ENCODE assay signal across 8 mouse cellular contexts in the genomic region with DNA sequence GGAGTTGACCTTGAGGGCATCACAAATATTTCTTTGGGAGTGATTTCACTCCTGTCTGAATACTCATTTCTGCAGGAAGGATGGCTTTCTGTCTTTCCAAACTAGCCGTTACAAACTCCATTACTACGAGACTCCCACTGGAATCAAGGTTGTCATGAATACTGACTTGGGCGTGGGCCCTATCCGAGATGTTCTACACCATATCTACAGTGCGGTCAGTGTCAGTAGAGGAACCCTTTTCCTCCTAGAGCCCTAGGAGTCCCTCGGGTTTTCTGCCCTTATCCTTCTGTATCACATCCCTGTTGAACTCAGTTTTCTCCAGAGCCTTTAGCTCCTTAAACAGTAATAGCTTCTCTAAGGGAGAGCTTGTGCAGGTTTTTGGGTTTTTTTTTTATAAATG. TPM values are rescaled to one million over a fixed set of nuclear protein-coding genes. Genes with fewer than 3 reads are reported as not detected.
DNase-seq lines count a peak whose midpoint lies in the region; ATAC-seq and TF ChIP-seq lines count a peak whose summit lies in the region.

No protein-coding gene starts in this region.

- peak overlapping the region; percentile 77 for H3K4me3 ChIP-seq in erythroblast, embryonic 14.5 days (replicated peaks)
- H3K4me3 ChIP-seq in C2C12 (ENCODE audit: insufficient read depth, poor library complexity, severe bottlenecking), result peak overlapping the region; percentile 67
- peak overlapping the region; percentile 59; the same call in 1 of the 2 replicates for H3K4me3 ChIP-seq in forebrain, embryonic 15.5 days
- H3K4me3 ChIP-seq in liver, embryonic 14.5 days (ENCODE audit: insufficient read depth in 1 of 2, low read depth in 2 of 2, low read length in 2 of 2), result peak overlapping the region; percentile 86 to 92; a peak in 3 of 4 replicates

- no peaks in the 10 kb centered on the region for H3K79me3 ChIP-seq in C2C12 (ENCODE audit: low read depth)

- peaks cover 51% of the 10 kb centered on the region for H3K4me1 ChIP-seq in erythroblast, embryonic 14.5 days (ENCODE audit: control insufficient read depth)
- peaks cover 49% of the 10 kb centered on the region for H3K4me1 ChIP-seq in forebrain, embryonic 15.5 days
- peaks cover 21 to 26% of the 10 kb centered on the region in 2 experiments for H3K4me1 ChIP-seq in liver, embryonic 14.5 days (replicated peaks; ENCODE audit: control insufficient read depth in 2 of 2, insufficient read depth in 2 of 2, low read length in 1 of 2)

- peak overlapping the region; percentile 78 for H3K4me2 ChIP-seq in forebrain, embryonic 15.5 days (replicated peaks)
- H3K4me2 ChIP-seq in liver, embryonic 14.5 days (ENCODE audit: low read depth), result peak overlapping the region; percentile 100

- peaks cover 21% of the 10 kb centered on the region for H3K36me3 ChIP-seq in erythroblast, embryonic 14.5 days (ENCODE audit: control insufficient read depth)
- peaks cover 6% of the 10 kb centered on the region for H3K36me3 ChIP-seq in C2C12 (ENCODE audit: control insufficient read depth, insufficient read depth)
- H3K36me3 ChIP-seq in forebrain, embryonic 15.5 days, result no peaks in the 10 kb centered on the region
- no peaks in the 10 kb centered on the region for H3K36me3 ChIP-seq in liver, embryonic 14.5 days (replicated peaks; ENCODE audit: control insufficient read depth, insufficient read depth, low read depth)

- 86% methylated on average over 6 of the region's 6 CpGs for WGBS in forebrain, embryonic 15.5 days
- WGBS in liver, embryonic 14.5 days (ENCODE audit: insufficient replicate concordance), result 60% methylated on average over 6 of the region's 6 CpGs

- peaks cover 33% of the 10 kb centered on the region for H3K79me2 ChIP-seq in C2C12 (ENCODE audit: control insufficient read depth, insufficient read depth)

- no peak overlapping the region for H3ac ChIP-seq in C2C12 (ENCODE audit: control insufficient read depth, insufficient read length, low read depth)

- 0 out of 2 replicates have a peak overlapping the region, but pooled peaks have one; percentile 72 for H3K9ac ChIP-seq in forebrain, embryonic 15.5 days (replicated peaks)
- H3K9ac ChIP-seq in liver, embryonic 14.5 days (replicated peaks), result peak overlapping the region; percentile 90

- H3K9me3 ChIP-seq in erythroblast, embryonic 14.5 days (ENCODE audit: control insufficient read depth, low read length), result no peaks in the 10 kb centered on the region
- H3K9me3 ChIP-seq in forebrain, embryonic 15.5 days, result no peaks in the 10 kb centered on the region
- H3K9me3 ChIP-seq in liver, embryonic 14.5 days (ENCODE audit: control insufficient read depth, low read length), result no peaks in the 10 kb centered on the region

- TF ChIP-seq EP300 in liver, embryonic 14.5 days (IDR thresholded peaks at IDR 0.05; ENCODE audit: low read depth), result no peak

- peaks cover 38% of the 10 kb centered on the region for H3K27me3 ChIP-seq in erythroblast, embryonic 14.5 days (ENCODE audit: control insufficient read depth)
- H3K27me3 ChIP-seq in C2C12 (ENCODE audit: control insufficient read depth, insufficient read depth, insufficient read length), result no peaks in the 10 kb centered on the region
- H3K27me3 ChIP-seq in forebrain, embryonic 15.5 days, result peaks cover 6% of the 10 kb centered on the region; the same call in 1 of the 2 replicates
- peaks cover 28% of the 10 kb centered on the region for H3K27me3 ChIP-seq in liver, embryonic 14.5 days (ENCODE audit: control insufficient read depth, insufficient read depth, low read length)

- ATAC-seq in erythroblast, adult 5-6 weeks (replicated peaks; ENCODE audit: low FRiP score, poor library complexity, severe bottlenecking), result no peak
- no peak for ATAC-seq in forebrain, embryonic 15.5 days (replicated peaks)
- ATAC-seq in liver, embryonic 14.5 days (ENCODE audit: insufficient read depth), result no peak

- TF ChIP-seq CTCF in C2C12 (IDR thresholded peaks at IDR 0.05; ENCODE audit: control insufficient read depth, insufficient read depth, insufficient read length), result no peak
- no peak for TF ChIP-seq CTCF in liver, embryonic 14.5 days (IDR thresholded peaks at IDR 0.05; ENCODE audit: low read depth)

- no peak overlapping the region for H3K27ac ChIP-seq in forebrain, embryonic 15.5 days (replicated peaks)
- H3K27ac ChIP-seq in liver, embryonic 14.5 days, result no peak overlapping the region; the same call in 1 of the 2 replicates

- DNase-seq in liver, embryonic 14.5 days (ENCODE audit: low read depth in 3 of 3, low spot score in 3 of 3), result no peak
- DNase-seq in thymus, postnatal 25 days, result no peak
- no peak for DNase-seq in thymus, adult 18-20 months
- no peak for DNase-seq in urinary bladder, postnatal 14 days (ENCODE audit: low spot score)

TF ChIP-seq in C2C12, 6 proteins besides CTCF, POLR2A, EP300 and RAD21:
- TF ChIP-seq MYOD1 (IDR thresholded peaks at IDR 0.05; ENCODE audit: control insufficient read depth, insufficient read length, low read depth) (no peak), USF1 (IDR thresholded peaks at IDR 0.05; ENCODE audit: low read depth) (no peak), MAX (IDR thresholded peaks at IDR 0.05) (no peak), FOSL1 (IDR thresholded peaks at IDR 0.05; ENCODE audit: insufficient read depth, low read length, poor library complexity, severe bottlenecking) (no peak), MYOG (IDR thresholded peaks at IDR 0.05; ENCODE audit: control insufficient read depth, extremely low read depth, insufficient read length) (no peak)

RNA-seq across cellular contexts. Expression of a gene that starts 1.0 kb away (rescaled TPM):
- 1.5 and 1.9 TPM in 2 replicates for polyA plus RNA-seq in erythroblast, embryonic 14.5 days (2012)
- total RNA-seq in erythroblast, adult 5-6 weeks (2015; ENCODE audit: low replicate concordance), result 33.2 and 43.7 TPM in 2 replicates
- total RNA-seq in erythroblast, adult 5-6 weeks (2017; ENCODE audit: low replicate concordance), result 12.7 and 24.8 TPM in 2 replicates
- 114 TPM for polyA plus RNA-seq in C2C12 (2012; fragmentation: generic; extraction: Trizol)
- 166 and 170 TPM in 2 replicates for polyA plus RNA-seq in forebrain, embryonic 15.5 days (2015; fragmentation: Nextera tagmentation; extraction: Ambion mirVana)
- 49.6 and 62.9 TPM in 2 replicates for polyA plus RNA-seq in liver, embryonic 14.5 days (2012; rRNA removed)
- 101 and 106 TPM in 2 replicates for polyA plus RNA-seq in liver, embryonic 14.5 days (2014; fragmentation: Nextera tagmentation; extraction: Ambion mirVana)

RNA-seq across cellular contexts. Expression of a gene that starts 1.2 kb away (rescaled TPM):
- polyA plus RNA-seq in erythroblast, embryonic 14.5 days (2012), result 3.4 and 4.9 TPM in 2 replicates
- total RNA-seq in erythroblast, adult 5-6 weeks (2015; ENCODE audit: low replicate concordance), result 2.9 and 7.3 TPM in 2 replicates
- 16.9 and 24.4 TPM in 2 replicates for total RNA-seq in erythroblast, adult 5-6 weeks (2017; ENCODE audit: low replicate concordance)
- polyA plus RNA-seq in C2C12 (2012; fragmentation: generic; extraction: Trizol), result 9.9 TPM
- 32.0 and 32.4 TPM in 2 replicates for polyA plus RNA-seq in forebrain, embryonic 15.5 days (2015; fragmentation: Nextera tagmentation; extraction: Ambion mirVana)
- polyA plus RNA-seq in liver, embryonic 14.5 days (2012; rRNA removed), result 7.8 and 9.8 TPM in 2 replicates
- 5.0 and 6.5 TPM in 2 replicates for polyA plus RNA-seq in liver, embryonic 14.5 days (2014; fragmentation: Nextera tagmentation; extraction: Ambion mirVana)

RNA-seq across cellular contexts. Expression of a gene that starts 1.3 kb away (rescaled TPM):
- not detected in 2 replicates for polyA plus RNA-seq in erythroblast, embryonic 14.5 days (2012)
- total RNA-seq in erythroblast, adult 5-6 weeks (2015; ENCODE audit: low replicate concordance), result not detected in 2 replicates
- not detected in 2 replicates for total RNA-seq in erythroblast, adult 5-6 weeks (2017; ENCODE audit: low replicate concordance)
- polyA plus RNA-seq in C2C12 (2012; fragmentation: generic; extraction: Trizol), result 3.2 TPM
- 5.1 and 6.2 TPM in 2 replicates for polyA plus RNA-seq in forebrain, embryonic 15.5 days (2015; fragmentation: Nextera tagmentation; extraction: Ambion mirVana)
- polyA plus RNA-seq in liver, embryonic 14.5 days (2012; rRNA removed), result 0.09 and 0.20 TPM in 2 replicates
- 0.06 and 0.10 TPM in 2 replicates for polyA plus RNA-seq in liver, embryonic 14.5 days (2014; fragmentation: Nextera tagmentation; extraction: Ambion mirVana)

RNA-seq across cellular contexts. Expression of a gene that starts 15.5 kb away (rescaled TPM):
- polyA plus RNA-seq in erythroblast, embryonic 14.5 days (2012), result 0.06 TPM in 1 of 2 replicates, not detected in the other
- total RNA-seq in erythroblast, adult 5-6 weeks (2015; ENCODE audit: low replicate concordance), result 1.7 and 15.2 TPM in 2 replicates
- 0.70 and 3.2 TPM in 2 replicates for total RNA-seq in erythroblast, adult 5-6 weeks (2017; ENCODE audit: low replicate concordance)
- 3.9 TPM for polyA plus RNA-seq in C2C12 (2012; fragmentation: generic; extraction: Trizol)
- polyA plus RNA-seq in forebrain, embryonic 15.5 days (2015; fragmentation: Nextera tagmentation; extraction: Ambion mirVana), result 115 and 127 TPM in 2 replicates
- 0.30 and 0.74 TPM in 2 replicates for polyA plus RNA-seq in liver, embryonic 14.5 days (2012; rRNA removed)
- 0.59 and 0.66 TPM in 2 replicates for polyA plus RNA-seq in liver, embryonic 14.5 days (2014; fragmentation: Nextera tagmentation; extraction: Ambion mirVana)

RNA-seq across cellular contexts. Expression of a gene that starts 44.5 kb away (rescaled TPM):
- 1.1 and 1.8 TPM in 2 replicates for polyA plus RNA-seq in erythroblast, embryonic 14.5 days (2012)
- total RNA-seq in erythroblast, adult 5-6 weeks (2015; ENCODE audit: low replicate concordance), result 7.9 and 9.8 TPM in 2 replicates
- 16.8 and 18.5 TPM in 2 replicates for total RNA-seq in erythroblast, adult 5-6 weeks (2017; ENCODE audit: low replicate concordance)
- polyA plus RNA-seq in C2C12 (2012; fragmentation: generic; extraction: Trizol), result 100 TPM
- polyA plus RNA-seq in forebrain, embryonic 15.5 days (2015; fragmentation: Nextera tagmentation; extraction: Ambion mirVana), result 127 and 138 TPM in 2 replicates
- 13.7 and 14.3 TPM in 2 replicates for polyA plus RNA-seq in liver, embryonic 14.5 days (2012; rRNA removed)
- polyA plus RNA-seq in liver, embryonic 14.5 days (2014; fragmentation: Nextera tagmentation; extraction: Ambion mirVana), result 1.9 and 2.4 TPM in 2 replicates

Comparison
In these comparisons a context has a peak if more than half of its experiments do, and no peak if none do; other contexts are left out.
1. RNA of a gene that starts 1.0 kb away (polyA plus RNA-seq): 166 to 170 TPM in forebrain, embryonic 15.5 days, 114 TPM in C2C12 (single experiment) and 49.6 to 106 TPM in liver, embryonic 14.5 days; 1.5 to 1.9 TPM in erythroblast, embryonic 14.5 days; every median in the first group is over 10 times any median in the second.
2. Peak in every context shown above with its lines, with median percentiles within 50 percentile points of each other: H3K4me3 ChIP-seq.